Mouse (Mus musculus) liver, embryonic 14.5 days (tissue): ENCODE results near the gene Emx1.

Experiments used
- CTCF ChIP-seq: IDR thresholded peaks from 2 replicates; pipeline ENCODE4 v1.5.1; 2016; ENCODE audit warnings: antibody characterized with exemption, low read depth, control low read depth
- EP300 ChIP-seq: IDR thresholded peaks from 2 replicates; pipeline ENCODE4 v1.6.1; 2016; ENCODE audit warnings: antibody characterized with exemption, low read depth

DNA sequence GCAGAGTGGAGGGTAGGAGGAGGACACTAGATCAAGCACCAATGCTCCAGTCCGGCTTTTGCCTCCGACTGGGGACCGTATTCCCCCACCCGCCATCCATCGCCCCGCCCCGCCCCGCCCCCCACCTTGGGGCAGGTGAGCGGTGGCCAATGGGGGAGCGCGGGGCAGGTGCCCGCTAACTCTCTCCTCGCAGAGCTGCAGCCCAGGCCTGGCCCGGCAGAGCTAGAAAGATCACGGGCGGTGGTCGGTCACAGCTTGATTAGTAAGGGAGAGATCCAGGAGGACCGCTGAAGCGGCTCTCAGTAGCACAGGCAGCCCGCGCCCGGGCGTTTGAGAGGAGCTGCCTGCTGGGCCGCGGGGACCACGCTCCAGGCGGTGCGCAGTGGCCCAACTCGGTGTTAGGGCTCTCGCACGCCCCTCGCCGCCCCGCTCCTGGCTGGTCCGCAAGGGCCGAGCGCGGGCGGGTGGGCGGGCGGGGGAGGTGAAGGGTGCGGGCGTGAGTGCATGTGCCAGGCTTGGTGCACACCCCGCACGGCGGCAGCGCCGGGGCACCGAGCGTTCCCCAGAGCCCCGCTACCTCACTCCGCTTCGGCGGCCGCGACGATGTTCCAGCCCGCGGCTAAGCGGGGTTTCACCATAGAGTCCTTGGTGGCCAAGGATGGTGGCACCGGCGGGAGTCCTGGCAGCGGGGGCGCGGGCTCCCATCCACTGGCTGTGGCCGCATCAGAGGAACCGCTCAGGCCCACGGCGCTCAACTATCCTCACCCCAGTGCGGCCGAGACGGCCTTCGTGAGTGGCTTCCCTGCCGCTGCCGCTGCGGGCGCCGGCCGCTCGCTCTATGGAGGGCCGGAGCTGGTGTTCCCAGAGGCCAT, at the start of gene Emx1:
- TF ChIP-seq CTCF (no peak), EP300 (no peak)
